Mouse (Mus musculus): ENCODE measurements around the gene Stx12. TPM values are rescaled to one million over a fixed set of nuclear protein-coding genes. Genes with fewer than 3 reads are reported as not detected.

Gene Stx12
- polyA plus RNA-seq (2015; fragmentation: Nextera tagmentation; extraction: Ambion mirVana), result 31.7 and 39.9 TPM in 2 replicates

DNA sequence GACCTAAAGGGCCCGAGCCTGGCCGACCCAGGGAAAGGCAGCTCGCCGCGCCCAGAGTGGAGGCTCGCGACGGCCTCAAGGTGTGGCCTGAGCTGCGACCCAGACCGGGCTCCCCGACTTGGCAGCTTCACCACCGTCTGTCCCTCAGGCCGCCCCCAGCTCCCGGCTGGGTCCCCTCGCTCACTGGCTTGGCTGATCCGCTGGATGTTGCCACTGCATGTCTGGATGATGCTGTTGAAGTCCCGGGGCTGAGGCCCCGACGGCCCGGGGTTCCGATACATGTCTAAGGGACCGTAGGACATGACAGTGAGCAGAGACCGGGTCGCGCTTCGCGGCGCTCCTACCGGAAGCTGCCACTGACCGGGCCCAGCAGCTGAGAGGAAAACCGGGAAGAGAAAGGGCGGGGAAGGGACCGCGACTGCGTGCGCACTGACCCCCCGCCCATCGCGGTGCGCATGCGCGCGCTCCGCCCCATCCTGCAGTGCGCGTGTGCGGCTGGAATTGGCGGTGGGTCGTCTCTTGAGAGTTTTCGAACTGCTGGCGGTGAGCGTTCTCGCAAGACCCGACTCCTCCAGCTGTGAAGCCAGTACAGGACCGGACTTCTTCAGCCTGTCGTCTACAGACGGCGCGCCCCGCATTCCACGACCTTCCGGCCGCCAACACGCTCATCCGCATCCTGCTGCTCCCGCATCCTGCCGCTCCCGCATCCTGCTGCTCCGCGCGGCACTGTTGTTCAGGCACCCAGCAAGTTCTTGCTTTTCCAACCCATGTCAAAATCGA, at the start of gene Stx12:
Stx12 (minus strand) TSS at position 446 of the 780 bp plus-strand sequence.

GRCm38 (mm10) chr4:132922558-132923008, 38.3 kb upstream of the Stx12 start, which contains the start of gene Fam76a:
Gene Fam76a (minus strand): TSS chr4:132922558.

GRCm38 (mm10) chr4:132842970-132843704, 41.2 kb downstream of the Stx12 start, which contains the start of gene Ppp1r8:
Gene Ppp1r8 (minus strand): TSS chr4:132843169.

Other genes with a start within 250 kb of the Stx12 start
- gene Eya3, start 245.5 kb downstream of the Stx12 start, polyA plus RNA-seq (2015; fragmentation: Nextera tagmentation; extraction: Ambion mirVana), result 10.9 and 11.1 TPM in 2 replicates
- gene Xkr8, start 152.0 kb downstream of the Stx12 start, polyA plus RNA-seq (2015; fragmentation: Nextera tagmentation; extraction: Ambion mirVana), result 2.4 and 3.6 TPM in 2 replicates
- gene Smpdl3b, start 127.3 kb downstream of the Stx12 start, polyA plus RNA-seq (2015; fragmentation: Nextera tagmentation; extraction: Ambion mirVana), result 0.76 and 1.4 TPM in 2 replicates
- 28.8 and 33.2 TPM in 2 replicates for gene Rpa2, start 116.2 kb downstream of the Stx12 start, polyA plus RNA-seq (2015; fragmentation: Nextera tagmentation; extraction: Ambion mirVana)
- gene Themis2, start 88.1 kb downstream of the Stx12 start, polyA plus RNA-seq (2015; fragmentation: Nextera tagmentation; extraction: Ambion mirVana), result 1.9 and 3.2 TPM in 2 replicates
- gene Ppp1r8, start 41.3 kb downstream of the Stx12 start, polyA plus RNA-seq (2015; fragmentation: Nextera tagmentation; extraction: Ambion mirVana), result 14.5 and 16.5 TPM in 2 replicates
- 31.3 and 32.7 TPM in 2 replicates for gene Fam76a, start 38.0 kb upstream of the Stx12 start, polyA plus RNA-seq (2015; fragmentation: Nextera tagmentation; extraction: Ambion mirVana)
- 0.21 and 0.37 TPM in 2 replicates for gene Fgr, start 89.6 kb upstream of the Stx12 start, polyA plus RNA-seq (2015; fragmentation: Nextera tagmentation; extraction: Ambion mirVana)
- gene Ahdc1, start 126.8 kb upstream of the Stx12 start, polyA plus RNA-seq (2015; fragmentation: Nextera tagmentation; extraction: Ambion mirVana), result 8.2 and 9.6 TPM in 2 replicates
- 48.2 and 53.1 TPM in 2 replicates for gene Wasf2, start 246.0 kb upstream of the Stx12 start, polyA plus RNA-seq (2015; fragmentation: Nextera tagmentation; extraction: Ambion mirVana)

Data from skeletal muscle tissue, postnatal 0 days (tissue).